Mouse (Mus musculus) hindbrain, embryonic 16.5 days (tissue): ENCODE results near the gene Pald1. TPM values are rescaled to one million over a fixed set of nuclear protein-coding genes. Genes with fewer than 3 reads are reported as not detected.

ENCODE experiments used
- ATAC-seq: fragments of 200-750 bp; cut with Nextera tagmentation; 2 replicates; pipeline ENCODE4 v1.8.0; 2017; ENCODE audit warnings: moderate TSS enrichment, moderate library complexity
- H3K27ac ChIP-seq: fragments of 300-500 bp; sonication (generic); 2 replicates; pipeline ENCODE4 v1.5.1; 2014; ENCODE audit warnings: low read depth, mild to moderate bottlenecking, control low read depth, low read length, moderate library complexity
- H3K27me3 ChIP-seq: fragments of 300-500 bp; sonication (generic); replicated peaks from 2 replicates; pipeline ENCODE4 v1.6.1; 2014; ENCODE audit warnings: low read length; ENCODE audit not compliant: control insufficient read depth, insufficient read depth
- H3K36me3 ChIP-seq: fragments of 300-500 bp; sonication (generic); 2 replicates; pipeline ENCODE4 v1.6.1; 2014; ENCODE audit warnings: mild to moderate bottlenecking, low read length, moderate library complexity, mixed read lengths; ENCODE audit not compliant: control insufficient read depth, insufficient read depth
- H3K4me1 ChIP-seq: fragments of 300-500 bp; sonication (generic); 2 replicates; pipeline ENCODE4 v1.6.1; 2014; ENCODE audit warnings: low read depth, low read length; ENCODE audit not compliant: control insufficient read depth, insufficient read depth
- H3K4me2 ChIP-seq: fragments of 300-500 bp; sonication (generic); 2 replicates; pipeline ENCODE4 v1.6.1; 2014; ENCODE audit warnings: mild to moderate bottlenecking, low read length, control low read depth, moderate library complexity
- H3K4me3 ChIP-seq: fragments of 300-500 bp; sonication (generic); 2 replicates; pipeline ENCODE4 v1.5.1; 2014; ENCODE audit warnings: mild to moderate bottlenecking, low read length, control low read depth, moderate library complexity
- H3K9ac ChIP-seq: fragments of 300-500 bp; sonication (generic); 2 replicates; pipeline ENCODE4 v1.6.1; 2014; ENCODE audit warnings: low read depth, mild to moderate bottlenecking, control low read depth, low read length, moderate library complexity
- H3K9me3 ChIP-seq: fragments of 300-500 bp; sonication (generic); 2 replicates; pipeline ENCODE4 v1.6.1; 2014; ENCODE audit warnings: mild to moderate bottlenecking, low read length, moderate library complexity; ENCODE audit not compliant: control insufficient read depth
- WGBS: fragments of 180-500 bp; shearing (Covaris S2); extraction: QIAGEN DNeasy Blood & Tissue Kit; methylation state at CpG from one replicate; pipeline ENCODE4 v1.1.7; 2014; 5-methylcytosine and 5-hydroxymethylcytosine counted together
- polyA plus RNA-seq: library from polyadenylated mRNA; unstranded; fragments of >200 nt; fragmentation: Nextera tagmentation; extraction: Ambion mirVana; gene quantifications from 2 replicates; pipeline ENCODE4 v1.2.1, GENCODE M21; 2015

The Pald1 gene
- polyA plus RNA-seq, 1 experiment from 2014 or later = 26.9 TPM

- Histone ChIP-seq H3K27ac (peak overlapping the region; percentile 18), H3K9ac (peak overlapping the region; percentile 23)
Measured at GRCm38 (mm10) chr10:61380186-61380585, 3.1 kb downstream of the Pald1 start.

DNA sequence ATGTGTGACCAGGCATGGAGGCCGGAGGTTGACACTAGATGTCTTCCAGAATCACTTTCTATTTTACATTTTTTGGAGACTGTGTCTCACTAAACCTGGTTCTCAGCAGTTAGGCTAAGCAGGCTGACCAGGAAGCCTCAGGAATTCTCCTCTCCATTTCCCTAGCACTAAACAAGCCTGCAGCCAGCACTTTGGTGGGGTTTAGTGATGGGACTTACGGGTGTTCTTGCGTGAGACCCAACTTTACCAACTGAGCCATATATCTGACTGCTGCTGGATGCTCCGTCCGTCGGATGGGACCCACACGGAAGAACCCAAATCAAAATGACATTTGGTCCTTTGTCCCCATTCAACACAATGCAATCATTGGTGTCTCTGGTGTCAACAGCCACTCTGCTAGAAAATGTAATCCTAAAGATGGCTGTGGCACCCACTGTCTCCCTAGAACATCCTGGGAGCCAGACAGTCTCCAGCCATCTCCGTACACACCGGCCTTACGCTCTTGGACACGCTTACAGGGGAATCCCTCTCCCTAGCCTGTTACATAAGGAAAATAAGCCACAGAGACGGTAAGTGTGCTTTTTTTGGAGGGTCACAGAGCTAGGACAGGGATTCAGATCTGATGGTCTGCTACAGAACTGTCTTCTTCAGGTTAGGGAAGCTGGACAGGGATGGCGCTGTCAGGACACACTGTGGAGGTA, 3.8 kb downstream of the Pald1 start:
- peaks cover 38% of the 10 kb centered on the region for H3K4me1 ChIP-seq
- no peaks in the 10 kb centered on the region for H3K36me3 ChIP-seq
- 0 out of 2 replicates have a peak overlapping the region, but pooled peaks have one; percentile 79 for H3K4me3 ChIP-seq
- ATAC-seq = no peak
- no peaks in the 10 kb centered on the region for H3K27me3 ChIP-seq
- WGBS = 81% methylated on average over 13 of the region's 13 CpGs
- no peaks in the 10 kb centered on the region for H3K9me3 ChIP-seq
- 0 out of 2 replicates have a peak overlapping the region, but pooled peaks have one; percentile 20 for H3K27ac ChIP-seq
- peak overlapping the region; percentile 85 for H3K4me2 ChIP-seq
- H3K9ac ChIP-seq = peak overlapping the region; percentile 21

More at GRCm38 (mm10) chr10:61380186-61380585, 3.1 kb downstream of the Pald1 start:
- ATAC-seq = peak; percentile 18
- H3K4me3 ChIP-seq = peak overlapping the region; percentile 79
- WGBS = 9% methylated on average over 9 of the region's 9 CpGs
- no peaks in the 10 kb centered on the region for H3K36me3 ChIP-seq
- no peaks in the 10 kb centered on the region for H3K9me3 ChIP-seq
- H3K27me3 ChIP-seq = no peaks in the 10 kb centered on the region
- H3K4me2 ChIP-seq = peak overlapping the region; percentile 85
- peaks cover 33% of the 10 kb centered on the region for H3K4me1 ChIP-seq

DNA sequence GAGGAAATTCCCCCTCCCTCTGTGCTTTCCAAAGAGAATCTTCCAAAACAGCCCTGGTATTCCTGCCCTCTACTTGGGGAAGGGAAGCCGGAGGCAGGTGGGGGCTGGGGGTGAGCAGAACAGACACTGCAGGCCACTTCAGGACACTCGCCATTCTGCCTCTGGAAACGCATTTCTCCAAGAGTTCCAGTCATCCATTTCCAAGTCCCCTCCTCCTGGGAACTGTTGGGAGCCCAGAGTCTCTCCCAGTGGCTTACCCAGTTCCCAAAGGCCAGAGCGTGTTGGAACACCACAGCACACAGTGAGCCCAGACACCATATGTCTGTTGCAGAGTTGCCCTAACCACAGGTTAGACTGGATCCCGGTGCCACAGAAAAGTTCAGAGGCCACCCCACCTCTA, 4.6 kb downstream of the Pald1 start:
- no peak overlapping the region for H3K9ac ChIP-seq
- no peaks in the 10 kb centered on the region for H3K27me3 ChIP-seq
- no peaks in the 10 kb centered on the region for H3K36me3 ChIP-seq
- no peak overlapping the region for H3K4me3 ChIP-seq
- no peak for ATAC-seq
- H3K9me3 ChIP-seq = no peaks in the 10 kb centered on the region
- H3K4me1 ChIP-seq = peaks cover 33% of the 10 kb centered on the region
- WGBS = 87% methylated on average over 5 of the region's 5 CpGs
- no peak overlapping the region for H3K27ac ChIP-seq
- H3K4me2 ChIP-seq = no peak overlapping the region

DNA sequence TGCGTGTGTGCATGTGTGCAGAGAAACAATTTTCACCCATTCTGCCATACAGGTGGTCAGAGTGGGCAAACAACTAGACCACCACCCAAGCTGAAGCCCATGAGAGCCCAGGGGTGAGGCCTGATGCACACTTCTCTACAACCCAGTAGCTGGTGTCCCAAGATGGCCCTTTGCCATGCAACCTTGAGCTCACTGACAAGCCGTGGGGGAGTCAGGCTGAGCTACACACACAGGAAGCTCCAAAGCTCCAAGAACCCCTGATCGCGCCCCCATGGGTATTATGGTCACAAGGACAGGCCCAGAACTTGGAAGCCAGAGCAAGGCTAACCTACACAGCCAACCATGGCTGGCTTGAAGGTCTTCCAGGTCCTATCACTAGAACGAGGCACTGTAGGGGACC, 5.3 kb downstream of the Pald1 start:
- H3K4me1 ChIP-seq = peaks cover 33% of the 10 kb centered on the region
- H3K36me3 ChIP-seq = no peaks in the 10 kb centered on the region
- no peak overlapping the region for H3K4me3 ChIP-seq
- WGBS = 96% methylated on average over 5 of the region's 5 CpGs
- ATAC-seq = no peak
- H3K4me2 ChIP-seq = no peak overlapping the region
- H3K27ac ChIP-seq = no peak overlapping the region
- no peaks in the 10 kb centered on the region for H3K27me3 ChIP-seq
- no peaks in the 10 kb centered on the region for H3K9me3 ChIP-seq
- H3K9ac ChIP-seq = no peak overlapping the region

DNA sequence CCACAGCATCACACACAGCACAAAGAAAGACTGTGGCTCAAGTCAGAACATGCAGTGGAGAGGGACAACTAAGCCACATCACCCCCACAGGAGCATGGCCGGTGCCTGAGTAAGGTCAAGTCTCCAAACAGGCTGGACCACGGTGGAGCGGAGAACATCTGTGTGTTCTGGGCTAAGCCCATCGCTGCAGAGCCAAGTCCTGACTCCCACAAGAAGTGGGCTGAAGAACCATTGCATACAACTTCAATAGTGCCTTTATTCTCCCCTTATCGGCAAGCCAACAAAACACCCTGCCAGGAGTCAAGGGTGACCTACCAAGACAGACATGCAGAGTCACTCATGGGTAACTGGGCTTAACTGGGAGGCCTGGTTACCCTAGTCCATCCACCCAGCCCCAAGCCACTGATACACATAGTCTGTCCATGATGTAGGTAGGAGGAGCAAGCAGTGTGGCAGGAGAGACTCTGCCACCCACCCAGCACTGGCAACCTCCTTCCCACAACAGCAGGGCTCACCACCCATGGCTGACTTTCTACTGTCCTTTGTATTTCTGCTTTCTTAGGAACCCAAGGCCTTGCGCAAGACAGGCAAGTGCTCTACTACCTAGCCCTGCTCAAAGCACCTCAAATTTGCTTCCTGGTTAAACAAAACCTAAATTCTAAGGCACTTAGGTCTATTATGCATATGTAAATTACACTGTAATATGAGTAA, 8.4 kb downstream of the Pald1 start:
- Histone ChIP-seq H3K27me3 (no peaks in the 10 kb centered on the region), H3K36me3 (no peaks in the 10 kb centered on the region), H3K4me3 (no peak overlapping the region), H3K9ac (no peak overlapping the region), H3K9me3 (no peaks in the 10 kb centered on the region), H3K4me2 (no peak overlapping the region), H3K27ac (no peak overlapping the region), H3K4me1 (peaks cover 27% of the 10 kb centered on the region)
- ATAC-seq = no peak
- 65% methylated on average over 6 of the region's 6 CpGs for WGBS

DNA sequence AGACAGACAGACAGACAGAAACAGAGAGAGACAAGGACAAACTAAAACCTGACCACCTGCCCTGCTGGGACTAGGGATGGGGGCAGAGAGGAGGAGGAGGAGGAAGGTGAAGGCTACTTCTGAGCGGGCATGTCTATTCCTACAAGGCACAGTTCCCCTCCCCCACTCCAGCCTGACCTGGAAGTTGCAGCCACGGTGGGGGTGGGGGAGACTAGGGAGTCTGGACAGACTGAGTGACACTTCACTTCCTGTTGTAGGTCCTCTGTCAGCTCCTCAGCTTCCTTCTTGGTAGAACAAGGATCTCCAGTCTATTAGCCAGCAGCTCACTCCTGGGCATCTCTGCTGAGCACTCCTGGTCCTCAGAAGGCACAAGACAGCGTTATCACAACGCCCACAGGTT, 9.3 kb downstream of the Pald1 start:
- H3K4me2 ChIP-seq = no peak overlapping the region
- H3K27ac ChIP-seq = no peak overlapping the region
- H3K36me3 ChIP-seq = no peaks in the 10 kb centered on the region
- no peak overlapping the region for H3K4me3 ChIP-seq
- no peak overlapping the region for H3K9ac ChIP-seq
- H3K4me1 ChIP-seq = peaks cover 20% of the 10 kb centered on the region
- 69% methylated on average over 4 of the region's 4 CpGs for WGBS
- ATAC-seq = no peak
- H3K9me3 ChIP-seq = no peaks in the 10 kb centered on the region
- H3K27me3 ChIP-seq = no peaks in the 10 kb centered on the region

DNA sequence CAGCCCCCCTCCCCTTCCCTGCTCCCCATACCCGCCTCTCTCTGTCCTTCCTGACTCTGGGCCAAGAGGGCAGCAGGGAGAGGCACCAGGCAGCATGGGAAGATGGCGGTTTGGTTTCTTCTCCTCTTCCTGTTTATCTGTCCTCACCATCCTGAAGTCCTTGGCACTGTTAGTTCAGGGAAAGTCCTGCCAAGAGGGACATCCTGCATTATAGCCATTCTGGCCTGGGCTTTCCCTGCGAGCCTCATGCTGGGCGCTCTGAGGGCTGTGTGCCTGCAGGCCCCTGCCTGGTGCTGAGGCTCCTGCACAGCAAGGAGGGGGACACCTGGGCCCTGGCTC, 10.8 kb downstream of the Pald1 start:
- no peaks in the 10 kb centered on the region for H3K27me3 ChIP-seq

DNA sequence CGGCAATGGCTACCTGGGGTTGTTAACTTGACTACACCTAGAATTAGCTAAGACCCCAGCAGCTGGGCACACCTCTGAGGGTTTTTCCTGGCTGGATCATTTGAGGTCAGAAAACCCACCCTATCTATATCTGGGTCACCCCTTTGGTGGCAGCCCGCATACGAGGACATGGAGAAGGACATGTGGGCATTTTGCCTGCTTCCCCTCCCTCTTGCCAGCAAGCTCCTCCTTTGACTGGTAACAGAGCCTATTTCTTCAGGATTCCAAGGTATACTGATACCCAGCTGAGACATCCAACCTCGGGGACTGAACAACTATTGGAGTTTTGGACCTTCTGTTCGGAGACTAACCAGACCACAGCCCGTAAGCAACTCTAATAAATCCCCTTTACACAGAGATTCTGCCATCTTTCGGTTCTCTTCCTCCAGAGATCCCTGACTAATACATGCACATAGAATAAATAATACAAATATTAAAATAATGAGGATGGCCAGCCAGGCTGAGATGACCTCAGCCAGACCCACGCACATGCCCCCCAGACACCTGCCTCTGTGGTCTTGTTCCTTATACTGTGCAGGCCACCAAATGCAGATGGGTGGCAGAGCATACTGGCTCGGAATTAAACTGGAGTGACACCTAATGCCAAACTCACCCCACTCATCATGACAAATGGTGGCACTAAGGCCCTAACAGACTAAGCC, 11.3 kb downstream of the Pald1 start:
- Histone ChIP-seq H3K9ac (no peak overlapping the region), H3K27me3 (no peaks in the 10 kb centered on the region), H3K4me2 (no peak overlapping the region), H3K4me3 (no peak overlapping the region), H3K4me1 (peaks cover 18% of the 10 kb centered on the region), H3K9me3 (no peaks in the 10 kb centered on the region), H3K27ac (peak overlapping the region; percentile 16; the same call in 1 of the 2 replicates), H3K36me3 (no peaks in the 10 kb centered on the region)
- 82% methylated on average over 9 of the region's 9 CpGs for WGBS
- ATAC-seq = no peak

More for the DNA sequence above, 10.8 kb downstream of the Pald1 start:
- 41% methylated on average over 4 of the region's 4 CpGs for WGBS
- ATAC-seq = peak; percentile 60; the same call in 1 of the 2 replicates
- Histone ChIP-seq H3K4me1 (peaks cover 17% of the 10 kb centered on the region), H3K27ac (peak overlapping the region; percentile 16; the same call in 1 of the 2 replicates), H3K4me2 (no peak overlapping the region), H3K9ac (no peak overlapping the region), H3K9me3 (no peaks in the 10 kb centered on the region), H3K4me3 (no peak overlapping the region), H3K36me3 (no peaks in the 10 kb centered on the region)
